Mouse (Mus musculus): ENCODE data around the gene Dnase1l3. TPM values are rescaled to one million over a fixed set of nuclear protein-coding genes. Genes with fewer than 3 reads are reported as not detected.

Gene Dnase1l3
- polyA plus RNA-seq, 1 experiment from 2014 or later: 6.0 TPM

- Histone ChIP-seq H3K9me3 (replicated peaks; ENCODE audit: control insufficient read depth, low read length) (no peaks in the 10 kb centered on the region), H3K27ac (ENCODE audit: low read length) (no peak overlapping the region), H3K9ac (ENCODE audit: low read depth, low read length) (no peak overlapping the region), H3K27me3 (ENCODE audit: control insufficient read depth, insufficient read depth, low read depth, low read length) (no peaks in the 10 kb centered on the region), H3K4me2 (ENCODE audit: low read depth, low read length) (no peak overlapping the region), H3K4me3 (ENCODE audit: low read depth, low read length) (no peak overlapping the region), H3K4me1 (ENCODE audit: control insufficient read depth, low read depth, low read length) (peaks cover 10% of the 10 kb centered on the region), H3K36me3 (ENCODE audit: control insufficient read depth, insufficient read depth) (no peaks in the 10 kb centered on the region; the same call in 1 of the 2 replicates)
- ATAC-seq (ENCODE audit: low read depth): no peak
- WGBS (ENCODE audit: insufficient replicate concordance): 62% methylated on average over 5 of the region's 5 CpGs
Measured at GRCm38 (mm10) chr14:7919309-7919708, 75.1 kb downstream of the Dnase1l3 start.

- 41% methylated on average over 6 of the region's 6 CpGs for WGBS (ENCODE audit: insufficient replicate concordance)
- Histone ChIP-seq H3K9ac (ENCODE audit: low read depth, low read length) (no peak overlapping the region), H3K27me3 (ENCODE audit: control insufficient read depth, insufficient read depth, low read depth, low read length) (no peaks in the 10 kb centered on the region), H3K9me3 (replicated peaks; ENCODE audit: control insufficient read depth, low read length) (no peaks in the 10 kb centered on the region), H3K27ac (ENCODE audit: low read length) (peak overlapping the region; percentile 41; the same call in 1 of the 2 replicates), H3K4me1 (ENCODE audit: control insufficient read depth, low read depth, low read length) (peaks cover 10% of the 10 kb centered on the region), H3K4me3 (ENCODE audit: low read depth, low read length) (no peak overlapping the region), H3K36me3 (ENCODE audit: control insufficient read depth, insufficient read depth) (no peaks in the 10 kb centered on the region; the same call in 1 of the 2 replicates), H3K4me2 (ENCODE audit: low read depth, low read length) (no peak overlapping the region)
- ATAC-seq (ENCODE audit: low read depth): peak; percentile 31; the same call in 1 of the 2 replicates
Measured at GRCm38 (mm10) chr14:7918150-7918991, 76.0 kb downstream of the Dnase1l3 start.

Other genes starting within 250 kb of the Dnase1l3 start
- gene Gm26661, start 203.0 kb downstream of the Dnase1l3 start, polyA plus RNA-seq (2015; fragmentation: Nextera tagmentation; extraction: Ambion mirVana): not detected in 2 replicates
- gene Flnb, start 176.6 kb downstream of the Dnase1l3 start, polyA plus RNA-seq (2015; fragmentation: Nextera tagmentation; extraction: Ambion mirVana): 4.4 and 4.8 TPM in 2 replicates
- gene Gm45521, start 37.3 kb downstream of the Dnase1l3 start, polyA plus RNA-seq (2015; fragmentation: Nextera tagmentation; extraction: Ambion mirVana): not detected in 2 replicates
- 8.6 and 8.8 TPM in 2 replicates for gene Abhd6, start 8.3 kb upstream of the Dnase1l3 start, polyA plus RNA-seq (2015; fragmentation: Nextera tagmentation; extraction: Ambion mirVana)
- gene Rpp14, start 85.8 kb upstream of the Dnase1l3 start, polyA plus RNA-seq (2015; fragmentation: Nextera tagmentation; extraction: Ambion mirVana): 16.0 and 17.4 TPM in 2 replicates
- 11.5 and 12.4 TPM in 2 replicates for gene Pxk, start 103.6 kb upstream of the Dnase1l3 start, polyA plus RNA-seq (2015; fragmentation: Nextera tagmentation; extraction: Ambion mirVana)
- 103 and 107 TPM in 2 replicates for gene Pdhb, start 178.5 kb upstream of the Dnase1l3 start, polyA plus RNA-seq (2015; fragmentation: Nextera tagmentation; extraction: Ambion mirVana)
- 1.2 TPM in 2 replicates for gene Kctd6, start 219.6 kb upstream of the Dnase1l3 start, polyA plus RNA-seq (2015; fragmentation: Nextera tagmentation; extraction: Ambion mirVana)